Mouse (Mus musculus) adrenal gland, adult 8-10 months (tissue): ENCODE data around the gene Csf1. TPM values are rescaled to one million over a fixed set of nuclear protein-coding genes. Genes with fewer than 3 reads are reported as not detected.
"Not testable (repeated sequence)": the region's sequence is repeated elsewhere in the genome, so short reads cannot be mapped to it uniquely, and the experiment has no call there.

ENCODE experiments used
- DNase-seq: peaks from one replicate; pipeline ENCODE4 v3.0.0; 2022
- total RNA-seq, 4 experiments: library from RNA; stranded (reverse); gene quantifications; 2 replicates each; pipeline ENCODE4 v1.2.4; 2022

Gene Csf1
- total RNA-seq, 4 experiments from 2014 or later: 14.8 to 29.7 (median 23.0) TPM

DNA sequence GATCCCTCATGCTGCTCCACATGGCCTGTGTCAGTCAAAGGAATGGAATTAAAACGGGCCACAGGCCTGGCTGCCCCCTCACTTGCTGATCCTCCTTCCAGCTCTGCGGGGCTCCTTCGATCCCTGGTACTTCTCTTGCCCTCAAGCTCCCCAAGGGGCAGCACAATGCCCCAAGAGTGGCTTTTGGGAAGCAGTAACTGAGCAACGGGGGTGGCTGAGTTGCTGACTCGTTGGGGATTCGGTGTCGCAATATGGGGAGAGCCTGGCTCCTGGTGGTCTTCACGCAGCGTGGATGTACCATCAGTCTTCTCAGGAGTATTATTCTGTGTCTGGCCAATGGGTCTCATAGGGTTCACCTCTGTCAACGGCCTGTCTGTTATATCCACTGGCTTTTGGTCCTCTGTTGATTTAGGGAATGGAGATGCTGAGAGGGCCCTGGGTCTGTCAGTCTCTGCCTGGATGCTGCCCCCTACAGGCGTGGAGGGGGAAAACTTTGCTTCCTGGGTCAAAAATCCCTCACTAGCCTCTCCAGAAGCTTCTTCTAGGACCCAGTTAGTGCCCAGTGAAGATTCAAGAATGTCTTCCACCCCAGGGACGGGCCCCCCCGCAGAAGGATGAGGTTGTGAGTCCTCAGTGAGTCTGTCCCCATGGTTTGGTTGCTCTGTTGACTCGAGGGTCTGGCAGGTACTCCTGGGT is 11.9 kb downstream of the Csf1 start:
- DNase-seq: no peak

GRCm38 (mm10) chr3:107746026-107746425 is 14.2 kb downstream of the Csf1 start:
- DNase-seq: no peak

DNA sequence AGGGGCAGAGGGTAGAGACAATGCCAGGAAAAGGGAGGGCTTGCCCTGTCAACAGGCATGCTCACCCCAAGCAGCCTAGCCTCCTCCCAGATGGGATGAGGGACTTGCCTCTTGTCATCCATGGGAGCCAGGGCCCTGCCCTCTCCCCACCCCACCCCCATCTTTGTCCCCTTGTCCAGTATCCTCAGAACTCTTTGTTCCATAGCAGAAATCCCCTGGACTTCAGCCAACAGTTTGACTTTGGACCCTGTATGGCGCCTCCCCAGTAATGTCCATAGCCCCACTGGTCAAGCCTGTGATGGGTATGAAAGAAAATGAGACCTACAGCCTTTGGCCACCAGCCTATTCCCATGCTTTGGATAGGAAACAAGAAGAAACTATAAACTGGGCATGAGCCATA is 16.6 kb downstream of the Csf1 start:
- no peak for DNase-seq

DNA sequence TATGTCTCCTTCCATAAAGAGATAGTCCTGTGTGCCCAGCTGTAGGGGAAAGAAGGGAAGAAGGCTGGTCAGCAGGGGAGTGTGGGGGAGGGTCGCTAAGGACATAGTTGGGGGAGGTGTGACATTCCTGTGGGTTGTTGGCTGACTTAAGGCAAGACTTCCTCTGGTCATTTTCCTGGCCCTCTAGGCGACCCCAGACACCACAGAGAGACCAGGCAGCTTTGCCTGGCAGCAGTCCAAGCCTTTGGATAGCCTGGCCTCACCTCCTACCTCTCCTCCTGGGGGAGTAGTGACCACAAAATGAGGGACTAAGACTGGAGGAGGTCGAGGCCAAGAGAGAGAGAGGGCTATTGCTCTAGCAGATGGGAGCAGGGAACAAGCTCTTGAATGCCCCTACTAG is 17.2 kb downstream of the Csf1 start:
- no peak for DNase-seq

DNA sequence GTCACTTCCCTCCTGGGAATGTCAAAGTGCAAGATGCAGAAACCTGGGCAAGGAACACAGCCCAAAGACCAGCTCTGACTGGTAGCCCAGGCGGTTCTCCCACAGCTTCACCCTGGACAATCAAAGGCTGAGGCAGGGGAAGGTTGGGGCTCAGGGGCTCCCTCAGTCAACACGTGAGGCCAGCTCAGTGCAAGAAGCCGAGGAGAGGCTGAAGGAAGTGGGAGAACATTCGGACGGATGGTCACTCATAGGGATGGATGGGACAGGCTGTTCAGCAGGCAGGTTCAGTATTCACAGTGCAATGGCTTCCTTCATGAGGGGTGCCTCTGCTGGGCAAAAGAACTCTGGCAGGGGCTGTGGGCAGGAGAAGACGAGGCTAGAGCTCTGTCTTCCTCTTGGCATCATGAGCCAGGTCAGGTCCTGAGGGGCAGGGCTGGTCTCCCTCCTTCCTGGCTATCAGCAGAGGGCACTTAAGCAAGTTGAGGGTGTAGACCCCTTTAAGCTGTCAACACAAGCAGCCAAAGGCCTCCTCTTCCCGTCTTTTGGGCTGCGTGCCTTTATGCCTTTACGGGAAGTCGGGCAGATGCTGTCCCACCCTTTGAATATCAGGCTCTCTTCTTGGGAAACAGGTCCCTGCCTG is 18.1 kb downstream of the Csf1 start:
- no peak for DNase-seq

DNA sequence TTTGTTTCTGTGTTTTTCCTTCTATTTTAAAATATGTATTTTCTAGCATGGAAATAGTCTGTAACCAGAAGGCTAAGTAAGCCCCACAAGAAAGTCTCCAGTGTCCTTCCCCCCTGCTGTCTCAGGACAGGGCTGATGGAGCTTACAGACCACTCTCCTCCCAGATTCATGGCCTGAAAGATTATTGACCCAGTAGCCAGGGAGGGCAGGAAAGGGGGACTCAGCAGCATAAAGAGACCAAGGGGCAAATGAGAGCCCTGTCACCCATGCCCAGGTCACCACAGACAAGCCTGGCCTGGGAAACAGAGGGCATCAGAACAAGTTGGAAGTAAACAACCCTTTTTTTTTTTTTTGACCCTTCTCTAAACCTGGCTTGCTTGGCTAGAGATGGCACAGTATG is 18.9 kb downstream of the Csf1 start:
- no peak for DNase-seq

- no peak for DNase-seq
These were observed 19.6 kb downstream of the Csf1 start for GRCm38 (mm10) chr3:107740578-107741207.

- no peak for DNase-seq
These were observed 20.3 kb downstream of the Csf1 start for GRCm38 (mm10) chr3:107739966-107740365.

- no peak for DNase-seq
These were observed 20.8 kb downstream of the Csf1 start for GRCm38 (mm10) chr3:107739456-107739855.

GRCm38 (mm10) chr3:107738620-107739019 is 21.6 kb downstream of the Csf1 start:
- DNase-seq: no peak

DNA sequence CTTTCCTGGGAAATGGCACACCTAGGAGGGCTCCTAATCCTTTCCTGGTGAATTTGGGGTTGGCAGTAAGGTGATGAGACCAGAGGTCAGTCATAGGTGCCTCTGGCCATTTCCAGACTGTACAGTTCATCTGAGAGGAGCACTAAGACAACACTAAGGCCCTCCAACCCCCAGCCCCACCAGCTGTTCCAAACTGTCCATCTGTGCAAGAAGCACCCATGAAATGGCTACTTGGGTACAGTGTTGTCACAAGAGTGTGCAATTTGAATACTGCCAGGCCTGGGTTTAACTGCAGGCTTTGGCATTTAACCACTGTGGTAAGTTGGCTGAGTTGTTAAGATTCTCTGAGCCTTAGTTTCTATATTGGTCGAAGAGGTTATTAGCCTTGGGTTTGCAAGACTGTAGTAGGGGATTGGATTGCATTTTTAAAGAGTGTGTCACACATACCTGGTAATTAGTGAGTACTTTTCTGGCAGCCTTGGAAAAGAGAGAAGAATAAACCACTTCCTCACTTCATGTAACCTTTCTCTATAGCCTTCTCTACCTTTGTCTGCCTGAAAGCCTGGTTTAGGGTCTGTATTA is 22.6 kb downstream of the Csf1 start:
- DNase-seq: no peak

- DNase-seq: not testable (repeated sequence)
These were observed 24.6 kb downstream of the Csf1 start for GRCm38 (mm10) chr3:107735620-107736019.

DNA sequence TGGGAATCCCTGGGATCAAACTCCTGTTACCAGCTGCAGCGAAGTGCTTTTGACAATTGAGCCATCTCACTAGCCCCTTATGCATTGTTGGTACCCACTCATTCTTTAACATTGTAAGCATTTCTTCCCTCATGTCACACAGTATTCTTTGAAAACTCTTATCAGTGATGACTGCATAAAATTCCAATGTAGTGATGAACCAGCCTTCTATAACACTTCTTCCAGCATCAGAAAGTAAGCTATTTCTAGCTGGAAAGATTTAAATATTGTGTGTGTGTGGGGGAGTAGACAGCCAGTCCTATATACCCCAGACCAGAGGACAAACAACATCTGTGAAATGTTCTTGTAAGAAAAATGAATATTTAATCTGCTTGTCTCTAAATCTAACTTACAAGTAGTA is 26.9 kb downstream of the Csf1 start:
- no peak for DNase-seq

DNA sequence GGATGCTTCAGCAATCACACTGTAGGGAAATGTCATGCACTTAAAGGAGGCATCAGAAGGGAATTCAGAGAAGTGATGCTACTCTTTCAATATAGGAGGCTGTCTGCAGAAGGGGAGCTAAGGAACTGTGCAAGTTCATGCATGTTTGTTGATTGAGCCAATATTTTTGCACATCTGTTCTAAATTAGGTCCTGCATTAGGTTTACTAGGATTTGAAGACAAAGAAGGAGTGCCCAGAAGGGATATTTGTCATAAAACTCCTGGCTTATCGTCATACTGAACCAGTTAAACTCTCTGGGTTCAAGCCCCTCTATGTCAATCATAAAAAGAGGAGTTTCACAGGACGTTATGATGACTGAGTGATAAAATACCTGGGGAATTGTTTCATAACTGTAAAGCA is 30.0 kb downstream of the Csf1 start:
- DNase-seq: no peak

DNA sequence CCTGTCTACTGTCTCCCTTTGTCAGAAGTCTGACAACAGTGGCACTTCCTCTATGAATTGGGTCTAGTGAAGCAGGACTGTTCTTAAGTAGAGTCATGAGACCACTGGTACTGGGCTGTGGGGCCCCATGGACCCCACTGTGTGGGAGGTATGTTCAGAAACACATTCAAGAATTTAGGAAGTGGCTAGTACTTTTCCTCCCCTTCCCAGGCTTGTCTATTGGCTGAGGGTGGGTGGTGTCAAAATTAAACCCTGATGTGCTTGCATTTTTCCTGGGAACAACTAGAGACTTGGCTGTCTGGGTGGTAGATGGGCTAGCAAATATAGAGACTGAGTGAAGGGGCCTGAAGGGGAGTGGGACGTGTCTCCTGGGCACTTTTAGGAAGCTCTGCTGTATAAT is 31.8 kb downstream of the Csf1 start:
- no peak for DNase-seq

DNA sequence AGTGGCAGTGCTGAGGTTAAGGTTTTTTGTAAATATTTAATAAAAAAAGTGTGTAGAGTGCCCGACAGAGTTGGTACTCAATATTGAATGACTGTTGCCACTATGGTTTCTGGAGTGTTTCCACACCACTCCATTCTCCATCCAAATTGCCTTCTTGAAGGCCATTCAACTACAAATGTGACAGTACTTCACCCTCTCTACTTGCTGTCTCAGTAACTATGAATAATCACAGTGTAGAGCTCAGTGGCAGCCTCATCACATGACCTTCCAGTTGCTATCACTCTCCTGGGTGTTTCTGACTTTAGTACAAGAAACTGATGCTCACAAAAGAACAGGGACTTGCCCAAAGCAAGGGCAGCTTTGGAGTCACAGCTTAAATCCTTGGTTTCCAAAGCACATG is 44.3 kb downstream of the Csf1 start:
- no peak for DNase-seq

DNA sequence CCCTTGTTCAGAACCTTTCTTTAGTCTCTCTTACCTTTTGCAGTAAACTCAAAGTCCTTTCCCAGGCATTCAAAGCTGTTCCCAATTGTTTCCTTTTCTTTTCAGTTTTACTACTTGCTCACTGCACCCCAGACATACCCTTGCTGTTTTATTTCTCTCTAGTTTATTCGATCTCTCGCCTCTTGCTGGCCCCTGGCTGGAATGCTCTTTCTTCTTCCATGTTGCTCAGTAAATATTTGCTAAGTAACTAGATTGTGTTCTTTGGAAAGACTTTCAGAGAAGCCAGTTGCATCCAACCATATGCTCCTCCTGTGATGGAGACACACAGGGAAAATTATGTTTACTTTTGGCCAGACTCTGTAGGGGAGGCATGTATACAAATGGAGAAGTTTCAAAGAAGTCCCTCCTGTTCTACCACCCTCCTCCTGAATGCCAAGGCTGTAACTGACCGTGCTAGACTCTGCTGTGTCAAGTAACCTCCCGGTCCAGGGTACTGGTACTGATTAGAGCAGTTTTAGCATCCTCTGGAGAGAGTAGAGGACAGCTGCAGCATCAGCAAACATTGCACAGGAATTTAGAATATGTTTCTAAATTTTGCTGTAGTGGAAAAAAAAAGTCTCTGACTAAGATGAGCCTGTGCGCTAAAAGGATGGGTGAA is 45.9 kb downstream of the Csf1 start:
- DNase-seq: no peak

DNA sequence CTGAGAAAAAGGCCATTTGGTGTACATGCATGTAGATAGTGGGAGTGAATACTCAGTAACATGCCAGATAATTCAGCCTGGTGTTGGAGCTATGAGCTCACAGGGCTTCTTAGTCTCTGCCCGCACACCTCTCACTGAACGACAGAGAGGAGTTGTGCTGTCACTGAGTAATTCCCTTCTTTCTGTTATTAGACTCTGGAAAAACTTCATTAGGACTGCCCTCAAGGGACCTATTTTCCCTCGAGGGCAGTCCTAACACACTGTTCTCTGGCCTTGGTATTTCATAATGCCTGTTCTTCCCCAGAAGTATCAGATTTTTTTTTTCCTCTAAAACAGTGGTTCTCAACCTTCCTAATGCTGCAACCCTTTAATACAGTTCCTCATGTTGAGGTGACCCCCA is 48.2 kb downstream of the Csf1 start:
- no peak for DNase-seq

- no peak for DNase-seq
These were observed 51.1 kb downstream of the Csf1 start for GRCm38 (mm10) chr3:107709156-107709555.

DNA sequence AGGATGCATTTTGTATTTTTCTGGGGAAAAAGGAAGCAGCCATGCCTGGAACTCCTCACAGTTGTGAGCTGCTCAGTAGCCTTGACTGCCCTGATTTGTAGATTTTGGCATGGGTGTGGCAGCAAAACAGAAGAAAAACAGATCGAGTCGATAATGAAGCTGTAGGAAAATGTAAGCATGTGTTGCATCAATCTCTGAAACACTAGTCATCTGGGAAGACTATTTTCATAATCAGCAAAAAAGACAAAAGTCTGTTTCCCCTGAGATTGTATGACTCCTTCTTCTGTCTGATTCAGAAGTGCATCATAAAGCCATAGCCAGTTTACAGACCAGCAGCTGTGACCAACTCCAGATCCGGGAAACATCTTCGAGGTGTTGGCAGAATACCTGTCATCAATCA is 53.0 kb downstream of the Csf1 start:
- DNase-seq: no peak

DNA sequence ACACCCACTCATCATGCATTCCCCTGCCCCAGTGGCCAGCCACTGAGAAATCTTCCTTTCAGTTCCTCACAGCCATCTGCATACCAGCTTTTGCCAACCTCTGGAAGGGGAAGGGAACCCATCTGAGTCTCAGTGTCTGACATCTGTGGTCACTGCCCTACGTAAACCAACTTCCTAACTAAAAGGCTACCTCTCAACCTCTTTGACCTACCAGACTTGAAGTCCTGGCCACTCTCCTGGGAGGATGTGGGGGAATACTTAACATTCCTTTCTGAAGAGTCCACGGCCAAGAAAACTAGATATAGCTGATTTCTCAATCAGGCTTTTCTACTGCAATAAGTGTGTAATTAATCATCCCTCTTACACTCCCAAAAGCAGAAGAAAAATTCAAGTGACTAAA is 54.1 kb downstream of the Csf1 start:
- no peak for DNase-seq

DNA sequence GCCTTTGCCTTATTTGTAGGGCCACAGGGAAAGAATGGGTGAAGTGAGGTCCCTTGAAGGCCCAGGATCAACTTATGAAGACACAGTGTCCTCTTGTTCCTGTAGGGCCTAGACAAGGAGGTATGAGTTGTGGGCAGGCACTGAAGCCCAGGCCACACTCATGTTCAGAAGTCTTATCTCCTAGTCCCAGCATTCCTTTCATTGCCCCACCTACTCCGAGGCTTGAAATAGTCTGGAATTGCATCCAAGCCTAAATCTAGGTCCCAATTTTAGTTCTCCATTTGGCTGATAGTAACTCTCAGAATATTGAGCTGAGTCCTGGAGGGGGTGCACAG is 55.9 kb downstream of the Csf1 start:
- no peak for DNase-seq

- DNase-seq: no peak
These were observed 56.4 kb downstream of the Csf1 start for GRCm38 (mm10) chr3:107703675-107704370.
